Mouse (Mus musculus) kidney, postnatal 0 days (tissue): ENCODE data around the gene Zmym1. TPM values are rescaled to one million over a fixed set of nuclear protein-coding genes. Genes with fewer than 3 reads are reported as not detected.
A peak's percentile ranks its signal among the peaks of the same experiment; 100 is the strongest.

ENCODE experiments used
- ATAC-seq: fragments of 200-750 bp; cut with Nextera tagmentation; replicated peaks from 2 replicates; pipeline ENCODE4 v1.8.0; 2017; ENCODE audit warnings: low read depth, moderate number of reproducible peaks, moderate TSS enrichment, moderate library complexity; ENCODE audit not compliant: low FRiP score
- DNase-seq: peaks from one replicate; pipeline ENCODE4 v3.0.0-alpha.2; 2016; ENCODE audit warnings: low spot score
- H3K27ac ChIP-seq: fragments of 300-500 bp; sonication (generic); 2 replicates; pipeline ENCODE4 v1.5.1; 2014; ENCODE audit warnings: mild to moderate bottlenecking
- H3K27me3 ChIP-seq: fragments of 300-500 bp; sonication (generic); 2 replicates; pipeline ENCODE4 v1.6.1; 2014; ENCODE audit warnings: low read length, mixed read lengths; ENCODE audit not compliant: insufficient read depth
- H3K36me3 ChIP-seq: fragments of 300-500 bp; sonication (generic); 2 replicates; pipeline ENCODE4 v1.6.1; 2014; ENCODE audit warnings: low read length, mixed read lengths; ENCODE audit not compliant: insufficient read depth
- H3K4me1 ChIP-seq: fragments of 300-500 bp; sonication (generic); replicated peaks from 2 replicates; pipeline ENCODE4 v1.6.1; 2014; ENCODE audit warnings: antibody characterized with exemption, low read length, mixed read lengths; ENCODE audit not compliant: insufficient read depth
- H3K4me2 ChIP-seq: fragments of 300-500 bp; sonication (generic); 2 replicates; pipeline ENCODE4 v1.6.1; 2014; ENCODE audit warnings: mild to moderate bottlenecking, low read length, moderate library complexity, mixed read lengths
- H3K4me3 ChIP-seq: fragments of 300-500 bp; sonication (generic); replicated peaks from 2 replicates; pipeline ENCODE4 v1.5.1; 2014; ENCODE audit warnings: low read depth, low read length
- H3K9ac ChIP-seq: fragments of 300-500 bp; sonication (generic); 2 replicates; pipeline ENCODE4 v1.6.1; 2014; ENCODE audit warnings: low read depth, low read length
- H3K9me3 ChIP-seq: fragments of 300-500 bp; sonication (generic); replicated peaks from 2 replicates; pipeline ENCODE4 v1.6.1; 2016; ENCODE audit warnings: low read length, inconsistent platforms, mixed read lengths
- CTCF ChIP-seq: IDR thresholded peaks from 2 replicates; pipeline ENCODE4 v1.5.1; 2016; ENCODE audit warnings: antibody characterized with exemption, low read depth, mild to moderate bottlenecking, moderate library complexity
- WGBS: fragments of 180-500 bp; shearing (Covaris S2); extraction: QIAGEN DNeasy Blood & Tissue Kit; methylation state at CpG from one replicate; pipeline ENCODE4 v1.1.7; 2014; 5-methylcytosine and 5-hydroxymethylcytosine counted together
- polyA plus RNA-seq: library from polyadenylated mRNA; unstranded; fragments of >200 nt; fragmentation: Nextera tagmentation; extraction: Ambion mirVana; gene quantifications from 2 replicates; pipeline ENCODE4 v1.2.1, GENCODE M21; 2015

Zmym1 gene
- polyA plus RNA-seq, 1 experiment from 2014 or later, result 12.6 TPM

- Histone ChIP-seq H3K4me2 (no peak overlapping the region), H3K27ac (no peak overlapping the region), H3K4me3 (no peak overlapping the region), H3K27me3 (no peaks in the 10 kb centered on the region), H3K9me3 (no peaks in the 10 kb centered on the region), H3K36me3 (peaks cover 46% of the 10 kb centered on the region), H3K9ac (no peak overlapping the region), H3K4me1 (0 out of 2 replicates have a peak, but pooled peaks cover 2% of the 10 kb centered on the region)
- no peak for TF ChIP-seq CTCF
- ATAC-seq (no peak; the same call in 1 of the 2 replicates), DNase-seq (no peak)
- WGBS, result 75% methylated on average over 8 of the region's 8 CpGs
These were observed 22.8 kb downstream of the Zmym1 start for GRCm38 (mm10) chr4:127037908-127038827.

GRCm38 (mm10) chr4:127037158-127037557 is 23.8 kb downstream of the Zmym1 start:
- no peak for TF ChIP-seq CTCF
- no peak overlapping the region for H3K9ac ChIP-seq
- H3K4me3 ChIP-seq, result no peak overlapping the region
- ATAC-seq (no peak), DNase-seq (no peak)
- H3K9me3 ChIP-seq, result no peaks in the 10 kb centered on the region
- no peaks in the 10 kb centered on the region for H3K27me3 ChIP-seq
- 0 out of 2 replicates have a peak, but pooled peaks cover 2% of the 10 kb centered on the region for H3K4me1 ChIP-seq
- H3K27ac ChIP-seq, result no peak overlapping the region
- no peak overlapping the region for H3K4me2 ChIP-seq
- H3K36me3 ChIP-seq, result peaks cover 54% of the 10 kb centered on the region
- 79% methylated on average over 3 of the region's 3 CpGs for WGBS

- 0 out of 2 replicates have a peak, but pooled peaks have one; percentile 41 for ATAC-seq
- Histone ChIP-seq H3K4me1 (peaks cover 13% of the 10 kb centered on the region; the same call in 1 of the 2 replicates), H3K4me2 (no peak overlapping the region), H3K36me3 (peaks cover 69% of the 10 kb centered on the region), H3K4me3 (no peak overlapping the region), H3K9me3 (no peaks in the 10 kb centered on the region), H3K9ac (no peak overlapping the region), H3K27me3 (no peaks in the 10 kb centered on the region), H3K27ac (no peak overlapping the region)
- WGBS, result 59% methylated on average over 4 of the region's 4 CpGs
- TF ChIP-seq CTCF, result peak; percentile 69
- peak; percentile 74 for DNase-seq
These were observed 33.4 kb downstream of the Zmym1 start for GRCm38 (mm10) chr4:127027228-127028190.

GRCm38 (mm10) chr4:127026826-127027225 is 34.1 kb downstream of the Zmym1 start:
- peaks cover 13% of the 10 kb centered on the region; the same call in 1 of the 2 replicates for H3K4me1 ChIP-seq
- H3K27ac ChIP-seq, result no peak overlapping the region
- peaks cover 65% of the 10 kb centered on the region for H3K36me3 ChIP-seq
- DNase-seq, result no peak
- H3K9ac ChIP-seq, result no peak overlapping the region
- H3K27me3 ChIP-seq, result no peaks in the 10 kb centered on the region
- H3K4me2 ChIP-seq, result no peak overlapping the region
- no peak for TF ChIP-seq CTCF
- ATAC-seq, result no peak
- H3K9me3 ChIP-seq, result no peaks in the 10 kb centered on the region
- 87% methylated on average over 4 of the region's 4 CpGs for WGBS
- H3K4me3 ChIP-seq, result no peak overlapping the region

GRCm38 (mm10) chr4:127024240-127024639 is 36.7 kb downstream of the Zmym1 start:
- TF ChIP-seq CTCF, result no peak
- WGBS, result 26% methylated on average over 1 of the region's 1 CpGs
- peak overlapping the region; percentile 100; the same call in 1 of the 2 replicates for H3K9ac ChIP-seq
- H3K27me3 ChIP-seq, result no peaks in the 10 kb centered on the region
- ATAC-seq (no peak), DNase-seq (no peak)
- no peaks in the 10 kb centered on the region for H3K9me3 ChIP-seq
- peak overlapping the region; percentile 78 for H3K4me2 ChIP-seq
- peaks cover 13% of the 10 kb centered on the region; the same call in 1 of the 2 replicates for H3K4me1 ChIP-seq
- peaks cover 46% of the 10 kb centered on the region for H3K36me3 ChIP-seq
- H3K4me3 ChIP-seq, result peak overlapping the region; percentile 99
- no peak overlapping the region for H3K27ac ChIP-seq

- H3K9me3 ChIP-seq, result no peaks in the 10 kb centered on the region
- WGBS, result 0% methylated on average over 9 of the region's 9 CpGs
- peaks cover 13% of the 10 kb centered on the region; the same call in 1 of the 2 replicates for H3K4me1 ChIP-seq
- DNase-seq (no peak), ATAC-seq (no peak)
- peak overlapping the region; percentile 99 for H3K4me3 ChIP-seq
- peak overlapping the region; percentile 78 for H3K4me2 ChIP-seq
- no peaks in the 10 kb centered on the region for H3K27me3 ChIP-seq
- peak overlapping the region; percentile 100 for H3K9ac ChIP-seq
- no peak for TF ChIP-seq CTCF
- H3K36me3 ChIP-seq, result peaks cover 40% of the 10 kb centered on the region
- no peak overlapping the region for H3K27ac ChIP-seq
These were observed 37.8 kb downstream of the Zmym1 start for GRCm38 (mm10) chr4:127023201-127023600.
